Mouse (Mus musculus) induced T-regulatory cell, adult 2 months (primary cell): ENCODE measurements around the gene Gm20388.

ENCODE experiments used
- DNase-seq: peaks from one replicate; pipeline ENCODE4 v3.0.0-alpha.2; 2012; ENCODE audit warnings: low read depth

The Gm20388 gene

GRCm38 (mm10) chr8:122656056-122656999 is 2745.7 kb downstream of the Gm20388 start:
- DNase-seq = no peak

GRCm38 (mm10) chr8:122658149-122658806 is 2747.6 kb downstream of the Gm20388 start:
- no peak for DNase-seq

- no peak for DNase-seq
Observed at GRCm38 (mm10) chr8:122658807-122659160, 2748.1 kb downstream of the Gm20388 start.

GRCm38 (mm10) chr8:122660022-122660421 is 2749.4 kb downstream of the Gm20388 start:
- peak; percentile 53 for DNase-seq

- no peak for DNase-seq
Observed at GRCm38 (mm10) chr8:122661138-122661537, 2750.5 kb downstream of the Gm20388 start.

GRCm38 (mm10) chr8:122661894-122662293 is 2751.3 kb downstream of the Gm20388 start:
- DNase-seq = no peak

- no peak for DNase-seq
Observed at GRCm38 (mm10) chr8:122663106-122663505, 2752.5 kb downstream of the Gm20388 start.

GRCm38 (mm10) chr8:122663670-122664069 is 2753.0 kb downstream of the Gm20388 start:
- no peak for DNase-seq

- no peak for DNase-seq
Observed at GRCm38 (mm10) chr8:122665221-122665620, 2754.6 kb downstream of the Gm20388 start.

GRCm38 (mm10) chr8:122665667-122666316 is 2755.2 kb downstream of the Gm20388 start:
- no peak for DNase-seq

- DNase-seq = no peak
Observed at GRCm38 (mm10) chr8:122666338-122666764, 2755.7 kb downstream of the Gm20388 start.

GRCm38 (mm10) chr8:122666827-122667226 is 2756.2 kb downstream of the Gm20388 start:
- peak; percentile 25 for DNase-seq

GRCm38 (mm10) chr8:122667854-122668253 is 2757.2 kb downstream of the Gm20388 start:
- DNase-seq = no peak

- no peak for DNase-seq
Observed at GRCm38 (mm10) chr8:122669370-122669769, 2758.7 kb downstream of the Gm20388 start.

- no peak for DNase-seq
Observed at GRCm38 (mm10) chr8:122670001-122670400, 2759.4 kb downstream of the Gm20388 start.

GRCm38 (mm10) chr8:122670718-122671117 is 2760.1 kb downstream of the Gm20388 start:
- no peak for DNase-seq

- no peak for DNase-seq
Observed at GRCm38 (mm10) chr8:122671894-122672293, 2761.3 kb downstream of the Gm20388 start.

GRCm38 (mm10) chr8:122673989-122674388 is 2763.3 kb downstream of the Gm20388 start:
- DNase-seq = no peak

GRCm38 (mm10) chr8:122674999-122675398 is 2764.4 kb downstream of the Gm20388 start:
- no peak for DNase-seq

- DNase-seq = no peak
Observed at GRCm38 (mm10) chr8:122675596-122676420, 2765.2 kb downstream of the Gm20388 start.

- peak; percentile 24 for DNase-seq
Observed at GRCm38 (mm10) chr8:122676621-122677480, 2766.2 kb downstream of the Gm20388 start.
